Mouse (Mus musculus) liver, embryonic 14.5 days (tissue): ENCODE data around the gene Sort1.

Experiments
- CTCF ChIP-seq: IDR thresholded peaks from 2 replicates; pipeline ENCODE4 v1.5.1; 2016; ENCODE audit warnings: antibody characterized with exemption, low read depth, control low read depth
- EP300 ChIP-seq: IDR thresholded peaks from 2 replicates; pipeline ENCODE4 v1.6.1; 2016; ENCODE audit warnings: antibody characterized with exemption, low read depth

GRCm38 (mm10) chr3:108283241-108283561 is 681 bp upstream of the Sort1 start:
- TF ChIP-seq EP300 (no peak), CTCF (no peak)
